Mouse (Mus musculus): Measurements from ENCODE around the gene Dctd.
"Not testable (repeated sequence)": the region's sequence is repeated elsewhere in the genome, so short reads cannot be mapped to it uniquely, and the experiment has no call there.

Dctd gene

DNA sequence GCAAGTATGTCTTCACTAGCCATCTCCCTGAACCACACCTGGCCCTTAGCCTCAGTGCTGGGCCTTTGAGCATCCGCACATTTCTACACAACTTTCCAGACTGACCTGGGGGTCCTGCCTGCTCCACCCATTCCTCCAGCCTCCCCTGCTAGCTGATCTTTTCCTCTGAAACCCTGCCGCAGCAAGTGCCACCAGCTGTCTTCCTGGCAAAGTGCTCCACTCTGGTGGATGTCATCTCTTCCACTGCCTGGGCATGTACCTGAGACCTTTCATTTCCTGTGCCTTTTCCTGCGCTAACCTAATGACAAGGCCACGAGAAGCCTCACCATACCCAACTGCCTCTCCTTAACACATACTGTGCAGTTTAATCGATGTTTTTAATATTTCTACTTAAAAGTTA is 46.9 kb downstream of the Dctd start:
- DNase-seq (ENCODE audit: low read depth) = no peak

DNA sequence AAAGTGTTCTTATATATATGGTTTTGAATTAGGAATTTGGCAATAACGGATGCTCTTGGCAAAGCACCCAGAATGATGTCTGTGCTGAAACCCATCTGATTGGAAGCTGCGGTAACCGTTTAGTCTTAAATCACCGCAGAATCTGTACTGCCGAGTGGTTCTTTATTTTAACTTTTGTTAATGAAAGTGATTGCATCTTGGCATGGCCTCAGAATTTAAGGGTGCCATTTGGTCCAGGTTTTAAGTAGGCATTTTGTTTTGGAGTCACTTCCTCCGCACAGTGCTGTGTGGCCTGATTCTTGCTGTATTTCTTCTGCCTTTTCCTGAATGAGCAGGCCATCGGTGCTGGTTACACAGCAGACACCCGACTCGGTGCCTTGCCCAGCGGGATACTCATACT is 47.6 kb downstream of the Dctd start:
- no peak for DNase-seq (ENCODE audit: low read depth)

DNA sequence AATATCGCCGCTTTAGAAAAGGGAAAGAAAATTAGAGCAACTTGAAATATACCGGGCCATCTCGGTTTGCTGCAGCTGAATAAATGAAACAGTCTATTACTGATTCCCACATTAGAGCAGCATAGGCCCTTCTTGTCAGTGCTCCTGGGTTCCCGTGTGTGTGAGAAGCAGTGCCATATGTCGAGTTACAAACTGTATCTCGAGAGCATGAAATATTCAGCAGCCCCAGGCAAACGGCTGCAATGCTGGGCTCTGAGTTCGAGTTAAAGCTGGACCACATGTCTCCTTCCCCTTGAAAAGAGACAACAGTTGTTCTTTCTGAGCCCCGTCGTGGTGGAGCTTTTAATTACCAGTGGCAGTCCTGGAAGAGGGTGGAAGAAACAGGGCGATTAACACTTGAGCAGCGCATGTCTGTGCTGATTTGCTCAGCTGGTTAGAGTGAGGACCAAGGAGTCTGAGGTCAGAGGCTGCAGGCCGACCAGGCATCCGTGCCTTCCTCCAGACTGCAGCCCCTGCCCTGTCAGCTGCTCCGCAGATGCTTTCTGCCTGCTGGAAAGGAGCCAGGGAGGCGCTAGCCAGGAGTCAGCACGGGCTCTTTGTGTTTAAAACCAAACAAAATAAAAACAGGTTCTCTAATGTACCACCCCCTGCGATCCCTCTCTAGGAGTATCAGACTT is 53.3 kb downstream of the Dctd start:
- no peak for DNase-seq (ENCODE audit: low read depth)

DNA sequence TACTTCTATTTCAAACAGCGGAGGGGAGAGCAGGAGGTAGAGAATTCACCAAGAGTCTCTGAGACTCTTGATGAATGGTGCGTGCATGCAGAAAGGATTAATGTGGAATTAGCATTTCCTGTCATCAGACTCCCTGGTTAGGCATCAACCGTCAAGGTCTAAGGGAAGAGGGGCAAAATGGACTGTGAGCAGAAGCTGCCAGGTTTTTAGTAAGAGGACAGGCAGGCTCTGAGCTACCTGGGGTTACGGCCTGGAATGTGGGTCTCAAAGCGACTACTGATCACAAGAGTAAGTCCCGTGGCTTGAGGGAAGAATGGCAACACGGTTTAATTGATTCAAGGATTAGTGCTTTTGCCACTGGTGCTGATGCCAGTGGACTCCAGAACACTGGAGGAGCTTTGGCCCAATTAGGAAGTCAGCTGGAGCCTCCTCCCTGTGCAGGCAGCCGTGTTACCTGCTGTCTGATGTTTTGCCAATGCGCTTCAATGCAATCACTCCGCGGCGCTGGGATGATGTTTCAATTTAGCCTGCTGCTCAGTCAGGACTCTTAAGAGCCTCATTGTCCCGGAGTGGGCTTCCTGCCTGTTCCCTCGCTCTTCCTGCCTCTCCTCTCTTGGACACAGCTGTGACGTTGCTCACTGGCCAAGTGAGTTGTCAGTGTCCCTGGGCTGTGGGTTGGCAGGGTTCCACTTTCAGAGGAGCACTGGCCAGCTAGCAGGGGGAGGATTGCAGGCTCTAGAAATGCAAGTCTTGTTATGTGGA is 54.6 kb downstream of the Dctd start:
- DNase-seq (ENCODE audit: low read depth) = no peak

DNA sequence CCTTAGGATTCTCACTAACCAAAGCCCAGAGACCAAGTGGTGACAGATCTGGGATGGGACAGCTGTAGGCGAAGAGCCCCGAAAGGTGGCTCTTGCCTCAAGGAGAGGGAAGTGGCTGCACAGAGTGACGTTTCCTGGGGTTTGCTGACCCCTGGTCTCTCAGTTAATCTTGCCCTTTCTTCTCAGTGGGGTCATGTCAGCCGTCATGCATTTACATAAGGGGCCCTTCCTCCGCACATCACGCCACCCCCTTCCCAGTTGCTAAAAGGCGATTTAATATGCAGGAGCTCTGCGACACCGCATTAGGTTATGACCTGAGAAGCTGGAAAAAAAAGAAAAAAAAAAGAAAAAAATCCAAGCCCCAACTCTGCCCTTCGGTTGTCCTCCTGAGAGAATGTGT is 58.8 kb downstream of the Dctd start:
- no peak for DNase-seq (ENCODE audit: low read depth)

DNA sequence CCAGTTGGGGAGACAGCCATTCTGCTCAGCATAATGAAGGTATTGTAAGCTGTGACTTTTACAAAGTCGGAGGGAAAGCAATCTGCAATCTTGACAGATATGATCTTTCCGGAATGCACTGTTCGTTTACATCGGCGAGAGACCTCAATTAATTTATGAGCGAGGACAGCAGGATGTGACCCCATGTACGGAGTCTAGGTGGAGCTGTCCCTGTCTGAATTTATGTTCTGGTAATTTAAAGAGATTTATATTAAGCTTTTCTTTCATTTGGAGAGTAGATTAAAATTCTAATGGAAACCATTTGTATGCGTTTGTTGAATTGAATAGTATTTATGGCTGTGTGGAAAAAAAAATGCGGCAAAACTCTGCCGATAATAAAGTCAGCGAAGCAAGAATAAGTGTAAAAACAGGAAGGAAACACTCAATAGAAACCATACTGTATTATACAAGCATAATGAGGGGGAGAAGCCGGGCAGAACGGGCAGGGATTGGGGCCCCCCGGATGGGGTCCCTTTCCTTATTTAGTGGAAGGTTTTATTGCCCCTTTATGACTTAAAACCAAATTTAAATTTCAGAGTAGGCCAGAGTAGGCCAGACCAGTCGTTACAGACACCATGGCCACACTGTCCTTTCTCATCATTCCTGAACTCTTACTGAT is 59.8 kb downstream of the Dctd start:
- no peak for DNase-seq (ENCODE audit: low read depth)

DNA sequence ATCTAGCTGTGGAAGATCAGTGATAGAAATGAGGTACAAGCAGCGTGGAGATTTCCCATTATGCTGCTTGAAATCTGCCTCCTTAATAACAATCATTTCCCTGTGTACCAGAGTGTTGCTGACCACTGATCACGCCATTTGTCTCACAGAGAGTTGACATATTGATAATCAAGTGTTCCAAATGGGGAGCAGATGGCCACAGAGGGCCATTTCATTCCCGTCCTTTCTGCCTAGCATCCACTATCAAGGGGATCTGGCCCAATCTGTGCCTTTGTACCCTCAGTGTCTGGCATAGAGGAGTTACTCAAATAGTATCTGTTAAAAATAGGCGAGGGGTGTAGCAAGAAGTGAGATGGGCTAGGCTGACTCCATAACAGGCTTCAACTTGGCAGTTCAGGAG is 78.5 kb downstream of the Dctd start:
- no peak for DNase-seq (ENCODE audit: low read depth)

DNA sequence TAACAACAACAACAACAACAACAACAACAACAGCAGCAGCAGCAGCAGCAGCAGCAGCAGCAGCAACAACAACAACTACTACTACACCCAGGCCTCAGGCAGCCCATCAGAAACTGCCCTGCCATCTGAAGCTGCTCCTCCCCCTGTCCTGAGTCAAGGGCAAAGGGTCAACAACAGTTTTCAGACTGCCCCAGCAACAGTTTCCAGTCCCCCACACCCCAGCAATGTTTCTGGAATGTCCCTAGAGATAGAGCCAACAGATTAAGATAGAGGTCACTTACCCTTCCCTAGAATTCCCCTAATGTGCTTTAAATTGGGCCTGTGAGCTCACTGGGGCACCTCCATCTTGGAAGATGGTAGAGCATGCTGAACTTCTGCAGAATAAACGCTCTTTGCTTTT is 79.0 kb downstream of the Dctd start:
- no peak for DNase-seq (ENCODE audit: low read depth)

DNA sequence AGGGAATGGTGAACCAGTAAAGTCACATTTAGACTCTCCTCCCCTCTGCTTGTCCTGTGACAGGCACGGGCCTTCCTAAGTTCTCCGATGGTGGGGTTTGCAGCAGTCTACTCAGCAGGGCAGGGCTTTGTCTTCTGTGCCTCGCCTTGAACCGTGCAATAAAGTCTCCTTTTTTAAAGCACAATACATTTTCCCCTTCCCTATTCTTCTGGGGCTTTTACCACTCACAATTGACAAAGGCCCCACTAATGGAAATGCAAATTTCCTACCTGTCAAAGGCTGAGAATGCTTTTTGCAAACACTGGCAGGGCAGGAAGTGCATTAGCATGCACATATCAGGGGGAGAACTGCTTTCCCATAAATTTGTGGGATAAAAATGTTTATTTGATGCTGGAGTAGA is 80.1 kb downstream of the Dctd start:
- DNase-seq (ENCODE audit: low read depth) = no peak

DNA sequence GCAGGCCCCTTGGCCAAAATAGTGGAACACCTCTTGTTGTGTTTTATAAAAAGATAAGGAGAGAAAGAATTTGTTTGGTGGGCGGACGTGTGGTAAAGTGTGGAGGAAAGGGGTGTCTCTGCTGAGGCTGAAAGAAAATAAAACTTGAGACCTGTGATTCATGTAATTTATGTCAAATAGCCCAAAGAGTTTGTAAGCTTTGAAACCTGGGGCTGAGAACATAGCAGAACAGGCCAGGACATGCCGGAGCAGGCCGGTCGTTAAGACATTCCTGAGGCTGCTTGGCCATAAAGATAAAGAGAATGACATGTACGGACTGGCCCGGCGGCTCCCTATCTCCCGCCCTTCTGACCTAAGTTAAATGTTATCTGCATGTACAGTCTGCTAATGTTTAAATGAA is 81.3 kb downstream of the Dctd start:
- not testable (repeated sequence) for DNase-seq (ENCODE audit: low read depth)

DNA sequence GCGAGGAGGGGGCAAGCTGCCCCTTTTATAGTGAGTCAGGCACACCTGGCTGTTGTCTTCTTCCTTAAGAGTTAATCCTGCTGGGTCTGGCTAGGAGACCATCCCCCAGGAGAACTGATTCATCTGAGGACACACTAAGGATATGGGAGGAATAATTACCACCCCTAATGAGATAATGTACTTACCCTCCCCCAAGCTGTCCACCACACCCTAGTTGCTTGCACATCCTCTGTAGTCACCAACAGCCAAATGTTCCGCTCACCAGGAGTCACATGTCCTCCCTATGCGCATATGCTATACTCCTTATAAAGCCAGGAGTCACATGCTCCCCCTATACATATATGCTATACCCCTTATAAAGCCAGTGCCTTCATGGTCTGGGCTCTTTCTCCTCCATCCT is 82.1 kb downstream of the Dctd start:
- DNase-seq (ENCODE audit: low read depth) = no peak

DNA sequence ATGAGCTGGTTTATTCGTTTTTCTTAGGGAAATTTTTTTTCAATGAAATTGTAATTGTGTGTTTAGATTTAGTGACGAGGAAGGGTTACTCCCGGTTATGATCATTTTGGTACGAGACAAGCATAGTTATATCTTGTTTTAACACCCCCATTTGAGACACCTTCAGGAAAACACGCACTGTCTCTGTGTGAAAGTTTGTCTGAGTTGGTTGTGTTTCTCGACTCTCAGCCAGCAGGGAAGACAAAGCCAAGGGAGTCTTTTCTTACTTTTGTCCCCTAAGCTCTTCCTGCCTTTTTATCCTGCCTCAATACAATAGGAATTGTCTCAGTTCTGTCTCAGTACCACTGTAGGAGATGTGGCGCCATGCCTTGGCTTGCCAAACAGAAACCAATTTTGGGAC is 84.9 kb downstream of the Dctd start:
- DNase-seq (ENCODE audit: low read depth) = no peak

DNA sequence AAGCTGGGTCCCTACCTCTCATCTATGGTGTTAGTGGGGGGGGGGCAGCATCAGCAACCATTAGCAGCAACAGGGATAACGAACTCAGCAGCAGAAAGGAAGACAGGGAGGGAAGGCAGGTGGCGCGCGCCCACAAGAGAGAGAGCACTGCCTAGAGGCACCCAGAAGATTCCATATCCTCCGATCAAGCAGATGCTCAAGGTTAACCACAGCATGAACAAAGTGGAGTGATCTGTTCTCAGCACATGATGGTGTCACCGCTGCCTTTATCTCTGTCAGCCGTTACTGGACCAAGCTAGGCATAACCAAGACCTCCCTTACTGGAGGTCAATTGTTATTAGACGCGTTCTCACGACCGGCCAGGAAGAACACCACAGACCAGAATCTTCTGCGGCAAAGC is 89.7 kb downstream of the Dctd start:
- DNase-seq (ENCODE audit: low read depth) = no peak

DNA sequence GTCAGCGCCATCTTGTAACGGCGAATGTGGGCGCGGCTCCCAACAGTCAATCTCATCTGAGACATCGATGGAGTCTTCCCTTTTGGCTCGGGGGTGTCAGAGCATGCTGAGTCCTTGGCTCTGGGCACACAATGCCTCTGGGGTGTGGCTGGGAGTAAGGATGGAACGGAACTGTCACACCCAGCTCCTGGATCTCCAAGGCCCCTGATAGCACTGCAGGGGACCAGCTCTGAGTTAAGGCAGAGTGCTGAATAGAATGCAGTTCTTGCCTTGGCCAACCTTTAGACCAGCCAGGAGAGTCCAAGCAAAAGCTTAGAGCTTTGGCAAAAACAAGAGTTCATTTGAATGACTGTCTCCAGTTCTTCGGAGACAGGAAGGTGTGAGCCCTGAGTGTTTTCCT is 97.1 kb downstream of the Dctd start:
- DNase-seq (ENCODE audit: low read depth) = no peak

DNA sequence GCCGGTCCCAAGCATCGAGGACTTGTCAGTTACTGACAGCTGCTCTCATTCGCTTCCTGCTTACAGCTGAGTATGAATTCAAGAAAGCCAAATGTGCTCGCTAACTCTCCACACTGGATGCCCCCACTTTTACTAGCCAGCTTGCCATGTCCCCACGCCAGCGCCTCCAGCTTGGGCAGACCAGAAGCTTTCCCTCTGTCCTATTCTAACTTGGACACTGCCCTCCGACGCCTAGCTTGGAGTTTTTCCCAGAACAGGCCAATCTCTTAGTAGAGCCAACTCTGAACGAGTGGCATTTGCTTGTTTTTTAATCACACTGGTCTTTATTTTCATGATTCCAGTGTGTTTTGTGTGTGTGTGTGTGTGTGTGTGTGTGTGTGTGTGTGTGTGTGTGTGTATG is 100.3 kb downstream of the Dctd start:
- no peak for DNase-seq (ENCODE audit: low read depth)

DNA sequence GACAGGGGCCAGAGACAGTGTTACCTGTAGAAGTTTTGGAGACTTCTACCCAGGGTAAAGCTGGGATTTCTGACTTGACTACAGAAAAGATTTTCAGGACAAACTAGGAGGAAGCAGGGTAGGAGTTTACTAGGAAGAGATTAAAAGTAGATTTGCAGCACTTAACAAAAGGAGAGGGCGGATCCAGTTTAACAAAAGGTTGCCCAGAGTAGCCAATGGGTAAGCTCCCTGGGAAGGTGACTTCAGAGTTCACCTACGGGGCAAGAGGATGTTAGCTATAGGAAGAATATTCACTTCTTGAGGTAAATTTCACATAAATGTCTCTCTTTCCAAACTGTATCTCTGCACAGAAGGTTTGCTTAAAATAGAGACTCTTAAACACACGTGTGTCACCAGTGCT is 103.7 kb downstream of the Dctd start:
- no peak for DNase-seq (ENCODE audit: low read depth)
